Mouse (Mus musculus) embryonic facial prominence, embryonic 15.5 days (tissue): ENCODE results near the gene Astn2. TPM values are rescaled to one million over a fixed set of nuclear protein-coding genes. Genes with fewer than 3 reads are reported as not detected.
"Not testable (repeated sequence)": the region's sequence is repeated elsewhere in the genome, so short reads cannot be mapped to it uniquely, and the experiment has no call there.

Experiments
- ATAC-seq: fragments of 200-750 bp; cut with Nextera tagmentation; 2 replicates; pipeline ENCODE4 v1.8.0; 2017; ENCODE audit warnings: low read depth, moderate TSS enrichment; ENCODE audit not compliant: insufficient number of reproducible peaks, low FRiP score, low TSS enrichment
- H3K27ac ChIP-seq: fragments of 300-500 bp; sonication (generic); replicated peaks from 2 replicates; pipeline ENCODE4 v1.5.1; 2015; ENCODE audit warnings: mild to moderate bottlenecking, inconsistent platforms
- H3K27me3 ChIP-seq: fragments of 300-500 bp; sonication (generic); 2 replicates; pipeline ENCODE4 v1.6.1; 2015; ENCODE audit warnings: inconsistent platforms
- H3K36me3 ChIP-seq: fragments of 300-500 bp; sonication (generic); 2 replicates; pipeline ENCODE4 v1.6.1; 2015; ENCODE audit warnings: mild to moderate bottlenecking, inconsistent platforms
- H3K4me1 ChIP-seq: fragments of 300-500 bp; sonication (generic); 2 replicates; pipeline ENCODE4 v1.6.1; 2015; ENCODE audit warnings: inconsistent platforms
- H3K4me2 ChIP-seq: fragments of 300-500 bp; sonication (generic); replicated peaks from 2 replicates; pipeline ENCODE4 v1.6.1; 2015; ENCODE audit warnings: mild to moderate bottlenecking, inconsistent platforms
- H3K4me3 ChIP-seq: fragments of 300-500 bp; sonication (generic); replicated peaks from 2 replicates; pipeline ENCODE4 v1.5.1; 2015; ENCODE audit warnings: mild to moderate bottlenecking, inconsistent platforms
- H3K9ac ChIP-seq: fragments of 300-500 bp; sonication (generic); 2 replicates; pipeline ENCODE4 v1.6.1; 2015; ENCODE audit warnings: inconsistent platforms
- H3K9me3 ChIP-seq: fragments of 300-500 bp; sonication (generic); replicated peaks from 2 replicates; pipeline ENCODE4 v1.6.1; 2016; ENCODE audit warnings: inconsistent platforms
- WGBS: fragments of 180-500 bp; shearing (Covaris S2); methylation state at CpG from one replicate; pipeline ENCODE4 v1.1.7; 2015; 5-methylcytosine and 5-hydroxymethylcytosine counted together
- polyA plus RNA-seq: library from polyadenylated mRNA; unstranded; fragments of >200 nt; fragmentation: Nextera tagmentation; extraction: Ambion mirVana; gene quantifications from 2 replicates; pipeline ENCODE4 v1.2.1, GENCODE M21; 2015

The Astn2 gene
- polyA plus RNA-seq, 1 experiment from 2014 or later, result 1.6 TPM

GRCm38 (mm10) chr4:65694011-65694410, 710.4 kb downstream of the Astn2 start:
- WGBS, result 82% methylated on average over 5 of the region's 5 CpGs
- ATAC-seq, result no peak
- H3K36me3 ChIP-seq, result no peaks in the 10 kb centered on the region
- no peak overlapping the region for H3K27ac ChIP-seq
- no peak overlapping the region for H3K4me3 ChIP-seq
- no peak overlapping the region for H3K4me2 ChIP-seq
- no peaks in the 10 kb centered on the region for H3K9me3 ChIP-seq
- H3K4me1 ChIP-seq, result no peaks in the 10 kb centered on the region
- no peak overlapping the region for H3K9ac ChIP-seq
- no peaks in the 10 kb centered on the region for H3K27me3 ChIP-seq

DNA sequence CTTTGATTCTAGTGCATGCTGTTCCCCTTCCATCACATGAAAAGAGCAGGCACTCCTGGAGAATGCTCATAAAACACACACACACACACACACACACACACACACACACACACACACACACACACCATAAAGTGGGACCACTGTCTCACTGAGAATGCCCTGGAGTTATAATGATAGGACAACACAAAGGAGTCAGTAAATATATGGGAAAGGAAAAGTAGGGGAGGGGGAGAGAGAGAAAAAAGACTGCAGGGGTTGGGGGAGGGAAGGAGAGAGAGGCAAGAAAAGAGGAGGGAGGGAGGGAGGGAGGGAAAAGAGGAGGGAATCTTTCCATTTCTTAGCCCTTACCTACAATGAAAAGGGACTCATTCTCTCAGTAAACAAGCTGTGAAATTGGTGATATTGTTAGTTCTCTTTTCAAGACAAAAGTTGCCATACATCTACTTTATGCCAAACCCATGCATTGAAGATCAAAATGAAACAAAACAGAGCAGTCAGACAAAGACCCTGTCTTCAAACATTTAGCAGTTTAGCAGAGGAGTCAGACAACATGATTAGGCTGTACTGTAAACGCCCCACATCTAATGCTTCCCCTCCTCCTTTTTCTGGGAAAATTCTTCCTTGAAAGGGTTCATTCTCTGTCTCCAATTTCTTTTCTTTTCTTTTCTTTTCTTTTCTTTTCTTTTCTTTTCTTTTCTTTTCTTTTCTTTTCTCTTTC, 717.2 kb downstream of the Astn2 start:
- H3K4me1 ChIP-seq, result no peaks in the 10 kb centered on the region
- no peaks in the 10 kb centered on the region for H3K36me3 ChIP-seq
- no peak overlapping the region for H3K4me3 ChIP-seq
- no peak overlapping the region for H3K27ac ChIP-seq
- WGBS, result 38% methylated on average over 1 of the region's 1 CpGs
- no peak overlapping the region for H3K4me2 ChIP-seq
- no peaks in the 10 kb centered on the region for H3K9me3 ChIP-seq
- no peak overlapping the region for H3K9ac ChIP-seq
- H3K27me3 ChIP-seq, result no peaks in the 10 kb centered on the region
- no peak for ATAC-seq

GRCm38 (mm10) chr4:65686258-65687005, 718.0 kb downstream of the Astn2 start:
- ATAC-seq, result no peak

GRCm38 (mm10) chr4:65684401-65684800, 720.0 kb downstream of the Astn2 start:
- Histone ChIP-seq H3K9me3 (no peaks in the 10 kb centered on the region), H3K27ac (no peak overlapping the region), H3K27me3 (no peaks in the 10 kb centered on the region), H3K4me2 (no peak overlapping the region), H3K9ac (no peak overlapping the region), H3K36me3 (no peaks in the 10 kb centered on the region), H3K4me1 (no peaks in the 10 kb centered on the region), H3K4me3 (no peak overlapping the region)
- no peak for ATAC-seq
- WGBS, result 78% methylated on average over 3 of the region's 3 CpGs

More at GRCm38 (mm10) chr4:65686258-65687005, 718.0 kb downstream of the Astn2 start:
- WGBS, result 46% methylated on average over 3 of the region's 3 CpGs
- Histone ChIP-seq H3K4me2 (no peak overlapping the region), H3K36me3 (no peaks in the 10 kb centered on the region), H3K4me3 (no peak overlapping the region), H3K27me3 (no peaks in the 10 kb centered on the region), H3K9ac (no peak overlapping the region), H3K4me1 (no peaks in the 10 kb centered on the region), H3K9me3 (no peaks in the 10 kb centered on the region), H3K27ac (no peak overlapping the region)

- not testable (repeated sequence) for H3K4me3 ChIP-seq, ATAC-seq, H3K4me1 ChIP-seq, H3K27ac ChIP-seq, H3K9me3 ChIP-seq, H3K9ac ChIP-seq, H3K36me3 ChIP-seq, H3K27me3 ChIP-seq, H3K4me2 ChIP-seq
- 52% methylated on average over 2 of the region's 2 CpGs for whole genome bisulfite sequencing
These were observed 724.6 kb downstream of the Astn2 start for GRCm38 (mm10) chr4:65679786-65680185.

GRCm38 (mm10) chr4:65678929-65679328, 725.5 kb downstream of the Astn2 start:
- no peak overlapping the region for H3K27ac ChIP-seq
- no peaks in the 10 kb centered on the region for H3K27me3 ChIP-seq
- H3K4me3 ChIP-seq, result no peak overlapping the region
- H3K9me3 ChIP-seq, result no peaks in the 10 kb centered on the region
- WGBS, result 23% methylated on average over 5 of the region's 5 CpGs
- ATAC-seq, result no peak
- H3K4me1 ChIP-seq, result no peaks in the 10 kb centered on the region
- H3K9ac ChIP-seq, result no peak overlapping the region
- H3K36me3 ChIP-seq, result no peaks in the 10 kb centered on the region
- H3K4me2 ChIP-seq, result no peak overlapping the region

- no peaks in the 10 kb centered on the region for H3K4me1 ChIP-seq
- no peaks in the 10 kb centered on the region for H3K9me3 ChIP-seq
- no peaks in the 10 kb centered on the region for H3K36me3 ChIP-seq
- no peak overlapping the region for H3K9ac ChIP-seq
- no peak overlapping the region for H3K4me2 ChIP-seq
- ATAC-seq, result no peak
- 65% methylated on average over 5 of the region's 5 CpGs for WGBS
- H3K27me3 ChIP-seq, result no peaks in the 10 kb centered on the region
- H3K27ac ChIP-seq, result no peak overlapping the region
- no peak overlapping the region for H3K4me3 ChIP-seq
These were observed 725.9 kb downstream of the Astn2 start for GRCm38 (mm10) chr4:65678495-65678894.

DNA sequence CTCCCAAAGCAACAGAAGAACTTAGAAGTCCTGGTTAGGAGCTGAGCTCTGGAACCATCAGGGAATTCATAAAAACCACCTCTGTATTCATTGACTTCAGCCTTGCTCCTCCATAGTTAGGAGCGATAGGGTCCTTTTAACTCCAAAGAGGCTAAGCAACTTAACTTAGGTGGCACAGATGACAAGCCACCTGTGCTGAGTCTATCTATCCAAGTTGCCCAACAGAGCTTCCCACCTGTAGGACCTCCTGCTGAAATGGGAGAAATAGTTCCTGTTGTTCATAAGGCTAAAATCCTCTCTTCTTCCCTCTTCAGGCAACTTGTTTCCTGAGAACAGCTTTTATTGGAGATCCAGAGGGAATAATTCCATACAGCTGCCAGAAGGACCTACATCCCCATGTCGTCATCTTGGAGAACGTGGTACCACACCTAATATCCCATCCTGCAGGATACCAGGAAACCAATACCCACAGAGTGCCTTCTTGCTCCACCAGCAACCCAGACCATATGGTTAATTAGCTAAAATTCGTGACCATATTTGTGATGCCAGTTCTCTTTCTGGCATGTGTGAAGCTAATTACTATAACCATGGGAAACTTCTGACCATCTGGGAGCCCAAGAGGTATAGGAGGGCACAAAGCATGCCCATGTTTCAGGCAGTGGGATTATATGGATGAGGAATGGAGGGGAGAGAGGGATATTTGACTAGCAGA, 730.0 kb downstream of the Astn2 start:
- Histone ChIP-seq H3K9ac (no peak overlapping the region), H3K27ac (no peak overlapping the region), H3K4me1 (no peaks in the 10 kb centered on the region), H3K4me3 (no peak overlapping the region), H3K9me3 (no peaks in the 10 kb centered on the region), H3K27me3 (no peaks in the 10 kb centered on the region), H3K4me2 (no peak overlapping the region), H3K36me3 (no peaks in the 10 kb centered on the region)
- no peak for ATAC-seq
- 81% methylated on average over 4 of the region's 4 CpGs for WGBS

DNA sequence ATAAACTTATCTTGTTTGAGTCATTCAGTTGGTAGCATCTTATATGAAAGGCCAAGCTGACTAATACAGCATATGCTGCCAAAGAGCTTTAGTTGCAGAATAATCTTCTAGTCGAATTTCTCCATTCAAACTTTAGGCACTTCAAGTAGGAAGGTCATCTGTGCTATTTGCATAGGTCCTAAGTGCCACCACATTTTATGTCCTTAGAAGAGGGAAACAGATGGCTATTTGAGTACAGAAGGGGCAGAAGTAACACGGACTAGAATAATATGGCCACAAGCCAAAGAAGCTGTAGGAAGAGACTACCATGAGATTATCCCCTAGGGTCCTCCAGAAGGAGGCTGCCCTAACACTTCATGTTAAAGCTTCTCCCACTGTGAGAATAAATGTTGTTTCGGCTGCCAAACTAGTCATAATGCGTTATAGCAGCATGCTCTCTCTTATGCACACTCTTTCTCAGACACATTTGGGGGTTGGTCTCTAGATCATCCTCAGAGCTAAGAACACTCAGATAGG, 730.9 kb downstream of the Astn2 start:
- Histone ChIP-seq H3K4me3 (no peak overlapping the region), H3K27me3 (no peaks in the 10 kb centered on the region), H3K4me1 (no peaks in the 10 kb centered on the region), H3K9ac (no peak overlapping the region), H3K9me3 (no peaks in the 10 kb centered on the region), H3K36me3 (no peaks in the 10 kb centered on the region), H3K4me2 (no peak overlapping the region), H3K27ac (no peak overlapping the region)
- 77% methylated on average over 4 of the region's 4 CpGs for WGBS
- ATAC-seq, result no peak

GRCm38 (mm10) chr4:65672294-65672693, 732.1 kb downstream of the Astn2 start:
- Histone ChIP-seq H3K27ac (no peak overlapping the region), H3K36me3 (no peaks in the 10 kb centered on the region), H3K4me3 (no peak overlapping the region), H3K4me1 (no peaks in the 10 kb centered on the region), H3K27me3 (no peaks in the 10 kb centered on the region), H3K4me2 (no peak overlapping the region), H3K9ac (no peak overlapping the region), H3K9me3 (no peaks in the 10 kb centered on the region)
- no peak for ATAC-seq
- 46% methylated on average over 2 of the region's 2 CpGs for WGBS

DNA sequence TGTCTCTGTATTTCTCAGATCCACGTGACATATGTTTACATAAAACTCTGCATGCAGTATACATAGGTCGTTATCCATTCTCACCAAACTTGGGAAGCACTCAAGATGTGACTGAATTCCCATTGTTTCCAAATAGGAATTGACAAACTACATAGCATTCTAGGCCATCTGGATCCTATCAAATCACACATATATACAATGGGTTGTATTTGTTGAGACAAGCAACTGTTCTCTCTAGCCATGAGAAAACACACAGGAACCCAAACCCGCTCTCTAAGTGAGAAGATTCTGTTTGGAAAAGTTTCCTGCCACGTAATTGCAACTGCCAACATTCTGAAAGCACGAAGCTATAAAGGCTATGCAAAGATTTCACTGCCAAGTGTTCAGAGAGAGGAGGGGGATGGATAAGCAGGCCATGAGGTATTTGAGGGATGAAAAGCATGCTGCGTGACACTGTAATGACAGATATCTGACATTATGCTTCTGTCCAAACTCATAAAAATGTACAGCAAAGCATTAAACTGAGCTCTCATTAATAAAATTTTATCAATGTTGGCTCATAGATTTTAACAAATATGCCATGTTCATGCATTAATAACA, 732.7 kb downstream of the Astn2 start:
- WGBS, result 44% methylated on average over 6 of the region's 6 CpGs
- ATAC-seq, result no peak; the same call in 1 of the 2 replicates
- Histone ChIP-seq H3K9me3 (no peaks in the 10 kb centered on the region), H3K9ac (no peak overlapping the region), H3K27ac (no peak overlapping the region), H3K36me3 (no peaks in the 10 kb centered on the region), H3K4me1 (no peaks in the 10 kb centered on the region), H3K4me3 (no peak overlapping the region), H3K27me3 (no peaks in the 10 kb centered on the region), H3K4me2 (no peak overlapping the region)
